Mouse (Mus musculus) G1E (cell line): ENCODE results near the gene Fiz1. TPM values are rescaled to one million over a fixed set of nuclear protein-coding genes. Genes with fewer than 3 reads are reported as not detected.

ENCODE experiments used
- ATAC-seq: 2 replicates; pipeline ENCODE4 v1.8.0; 2016; ENCODE audit warnings: mild to moderate bottlenecking; ENCODE audit not compliant: insufficient number of reproducible peaks, poor library complexity, low FRiP score, severe bottlenecking; ENCODE audit errors: extremely low read depth
- DNase-seq: peaks from one replicate; pipeline ENCODE4 v3.0.0; 2012; ENCODE audit warnings: low spot score
- H3K27me3 ChIP-seq: 2 replicates; pipeline ENCODE4 v1.6.1; 2012; ENCODE audit warnings: mild to moderate bottlenecking, low read length, inconsistent platforms; ENCODE audit not compliant: insufficient read depth
- H3K36me3 ChIP-seq: replicated peaks from 2 replicates; pipeline ENCODE3; 2012; ENCODE audit warnings: mild to moderate bottlenecking, inconsistent platforms
- H3K4me1 ChIP-seq: 2 replicates; pipeline ENCODE4 v1.6.1; 2012; ENCODE audit warnings: low read depth, low read length, inconsistent platforms, mixed read lengths; ENCODE audit not compliant: insufficient read depth
- H3K4me3 ChIP-seq: 2 replicates; pipeline ENCODE4 v1.5.1; 2012; ENCODE audit warnings: low read depth, mild to moderate bottlenecking, inconsistent platforms, low read length, moderate library complexity, mixed read lengths
- H3K9me3 ChIP-seq: replicated peaks from 2 replicates; pipeline ENCODE4 v1.6.1; 2012; ENCODE audit warnings: inconsistent platforms
- CTCF ChIP-seq: IDR thresholded peaks from 2 replicates; pipeline ENCODE4 v1.5.1; 2012; ENCODE audit warnings: low read depth, low read length, inconsistent platforms, mixed read lengths
- GATA1 ChIP-seq: IDR thresholded peaks from 2 replicates; pipeline ENCODE4 v1.6.1; 2012; ENCODE audit warnings: borderline replicate concordance, low read length, inconsistent platforms, mixed read lengths
- GATA2 ChIP-seq: IDR thresholded peaks from 2 replicates; pipeline ENCODE4 v1.6.1; 2012; ENCODE audit warnings: low read depth, low read length, inconsistent platforms, borderline replicate concordance
- POLR2AphosphoS5 ChIP-seq: IDR thresholded peaks from 2 replicates; pipeline ENCODE4 v1.6.1; 2012; ENCODE audit warnings: low read depth, low read length, inconsistent platforms; ENCODE audit not compliant: insufficient replicate concordance
- TAL1 ChIP-seq: conservative IDR thresholded peaks from 2 replicates; pipeline ENCODE4 v1.6.1; 2012; ENCODE audit warnings: low read depth, low read length, inconsistent platforms, mixed read lengths
- polyA plus RNA-seq: library from polyadenylated mRNA; stranded (reverse); fragments of >175 nt; gene quantifications from 2 replicates; pipeline ENCODE4 v1.2.3, GENCODE M21; 2012
- total RNA-seq, 2 experiments: library from RNA; stranded (forward) in 1 of 2; stranded (reverse) in 1 of 2; fragments of 200-1000 nt in 1 of 2; fragments of >200 nt in 1 of 2; fragmentation: Nextera tagmentation in 1 of 2; gene quantifications; 2 replicates each; pipeline ENCODE4 v1.2.3; 2014 to 2017

Gene Fiz1
- total and polyA plus RNA-seq, 3 experiments = 22.2 to 66.6 (median 53.4) TPM

GRCm38 (mm10) chr7:5052438-5052837, 37.9 kb upstream of the Fiz1 start:
- Histone ChIP-seq H3K9me3 (peaks cover 4% of the 10 kb centered on the region; the same call in 1 of the 2 replicates), H3K4me3 (no peak overlapping the region), H3K27me3 (peaks cover 73% of the 10 kb centered on the region), H3K4me1 (peaks cover 6% of the 10 kb centered on the region; the same call in 1 of the 2 replicates), H3K36me3 (no peaks in the 10 kb centered on the region)
- TF ChIP-seq GATA1 (no peak), TAL1 (no peak), CTCF (no peak), POLR2AphosphoS5 (no peak), GATA2 (no peak)
- DNase-seq (no peak), ATAC-seq (no peak)

- Histone ChIP-seq H3K36me3 (no peaks in the 10 kb centered on the region), H3K27me3 (peaks cover 63% of the 10 kb centered on the region), H3K4me3 (no peak within 1 kb of the TSS), H3K9me3 (peaks cover 4% of the 10 kb centered on the region; the same call in 1 of the 2 replicates), H3K4me1 (0 out of 2 replicates have a peak, but pooled peaks cover 2% of the 10 kb centered on the region)
- ATAC-seq = no peak
- TF ChIP-seq TAL1 = no peak
- TF ChIP-seq POLR2AphosphoS5 = no peak
- no peak for TF ChIP-seq CTCF
- no peak for TF ChIP-seq GATA1
- TF ChIP-seq GATA2 = no peak
- DNase-seq = no peak
Measured at GRCm38 (mm10) chr7:5051193-5052192, 37.0 kb upstream of the Fiz1 start, which contains the start of gene Zfp580. Gene Zfp580, plus strand, starts transcription at chr7:5051538.

- DNase-seq = no peak
- Histone ChIP-seq H3K27me3 (peaks cover 24% of the 10 kb centered on the region), H3K36me3 (peaks cover 3% of the 10 kb centered on the region), H3K4me3 (no peak overlapping the region), H3K9me3 (no peaks in the 10 kb centered on the region), H3K4me1 (0 out of 2 replicates have a peak, but pooled peaks cover 5% of the 10 kb centered on the region)
- TF ChIP-seq GATA2 (no peak), GATA1 (no peak), TAL1 (no peak), CTCF (no peak), POLR2AphosphoS5 (no peak)
- peak; percentile 28; the same call in 1 of the 2 replicates for ATAC-seq
Measured at GRCm38 (mm10) chr7:5047313-5047712, 32.8 kb upstream of the Fiz1 start.

GRCm38 (mm10) chr7:5046112-5046511, 31.6 kb upstream of the Fiz1 start:
- DNase-seq (no peak), ATAC-seq (no peak)
- TF ChIP-seq CTCF (no peak), GATA2 (no peak), TAL1 (no peak), POLR2AphosphoS5 (no peak), GATA1 (no peak)
- peaks cover 9% of the 10 kb centered on the region for H3K36me3 ChIP-seq
- no peaks in the 10 kb centered on the region for H3K9me3 ChIP-seq
- peaks cover 13% of the 10 kb centered on the region for H3K27me3 ChIP-seq
- 0 out of 2 replicates have a peak, but pooled peaks cover 2% of the 10 kb centered on the region for H3K4me1 ChIP-seq
- no peak overlapping the region for H3K4me3 ChIP-seq

GRCm38 (mm10) chr7:5044981-5045380, 30.5 kb upstream of the Fiz1 start:
- ATAC-seq = no peak
- no peak for DNase-seq
- Histone ChIP-seq H3K4me1 (0 out of 2 replicates have a peak, but pooled peaks cover 2% of the 10 kb centered on the region), H3K27me3 (peaks cover 3% of the 10 kb centered on the region; the same call in 1 of the 2 replicates), H3K4me3 (no peak overlapping the region), H3K9me3 (no peaks in the 10 kb centered on the region), H3K36me3 (peaks cover 14% of the 10 kb centered on the region)
- TF ChIP-seq POLR2AphosphoS5 (no peak), CTCF (no peak), GATA1 (no peak), TAL1 (no peak), GATA2 (no peak)

- Histone ChIP-seq H3K9me3 (no peaks in the 10 kb centered on the region), H3K36me3 (peaks cover 43% of the 10 kb centered on the region)
- TF ChIP-seq GATA1 (no peak), GATA2 (no peak), TAL1 (no peak), CTCF (no peak), POLR2AphosphoS5 (no peak)
Measured at GRCm38 (mm10) chr7:5038940-5039339, 24.4 kb upstream of the Fiz1 start.

More at GRCm38 (mm10) chr7:5038940-5039339, 24.4 kb upstream of the Fiz1 start:
- DNase-seq = no peak
- Histone ChIP-seq H3K4me1 (peaks cover 24% of the 10 kb centered on the region), H3K4me3 (peak overlapping the region; percentile 75), H3K27me3 (no peaks in the 10 kb centered on the region)
- ATAC-seq = no peak
